Mouse (Mus musculus) cerebellum, adult 2 months (tissue): ENCODE results near the gene Cartpt.

ENCODE experiments used
- CTCF ChIP-seq: fragments of 200-500 bp; IDR thresholded peaks from 2 replicates; pipeline ENCODE4 v1.5.1; 2011; ENCODE audit warnings: low read depth, mild to moderate bottlenecking, control low read depth, low read length, moderate library complexity, borderline replicate concordance; ENCODE audit not compliant: insufficient read depth
- POLR2A ChIP-seq: fragments of 200-500 bp; IDR thresholded peaks from 2 replicates; pipeline ENCODE4 v1.6.1; 2011; ENCODE audit warnings: low read length, control low read depth, borderline replicate concordance; ENCODE audit not compliant: insufficient read depth

DNA sequence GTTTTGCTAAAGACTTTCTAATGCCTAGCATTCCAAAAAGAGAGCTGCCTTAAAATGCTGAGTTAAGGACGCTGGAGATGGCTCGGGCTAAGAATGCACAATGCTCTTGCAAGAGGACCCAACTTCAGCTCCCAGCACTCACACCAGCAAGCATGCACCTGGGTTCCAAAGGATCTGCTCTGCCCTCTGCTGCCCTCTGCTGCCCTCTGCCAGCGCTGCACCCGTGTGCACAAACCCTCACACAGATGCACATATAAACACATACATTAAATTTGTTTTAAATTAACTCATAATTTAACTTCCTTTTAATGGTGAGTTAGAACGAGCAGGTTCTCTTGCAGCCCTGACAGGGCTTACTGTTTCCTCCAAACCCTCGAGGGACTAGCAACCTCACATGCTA lies 32.5 kb downstream of the Cartpt start:
- TF ChIP-seq CTCF (no peak), POLR2A (no peak)
